Mouse (Mus musculus) midbrain, embryonic 11.5 days (tissue): ENCODE measurements around the gene Tert. TPM values are rescaled to one million over a fixed set of nuclear protein-coding genes. Genes with fewer than 3 reads are reported as not detected.

Experiments
- ATAC-seq: fragments of 200-750 bp; cut with Nextera tagmentation; 2 replicates; pipeline ENCODE4 v1.8.0; 2017; ENCODE audit warnings: moderate TSS enrichment, moderate library complexity; ENCODE audit not compliant: low FRiP score
- DNase-seq: peaks from one replicate; pipeline ENCODE4 v3.0.0; 2015; ENCODE audit warnings: low spot score; ENCODE audit errors: missing footprints
- H3K27ac ChIP-seq: fragments of 300-500 bp; sonication (generic); 2 replicates; pipeline ENCODE4 v1.5.1; 2014; ENCODE audit warnings: low read depth, low read length
- H3K27me3 ChIP-seq: fragments of 300-500 bp; sonication (generic); 2 replicates; pipeline ENCODE4 v1.6.1; 2014; ENCODE audit warnings: mild to moderate bottlenecking, low read length, moderate library complexity, mixed read lengths; ENCODE audit not compliant: control insufficient read depth, insufficient read depth
- H3K36me3 ChIP-seq: fragments of 300-500 bp; sonication (generic); 2 replicates; pipeline ENCODE4 v1.6.1; 2014; ENCODE audit warnings: mild to moderate bottlenecking, low read length, moderate library complexity, mixed read lengths; ENCODE audit not compliant: control insufficient read depth, insufficient read depth
- H3K4me1 ChIP-seq: fragments of 300-500 bp; sonication (generic); 2 replicates; pipeline ENCODE4 v1.6.1; 2014; ENCODE audit warnings: low read length; ENCODE audit not compliant: control insufficient read depth, insufficient read depth
- H3K4me2 ChIP-seq: fragments of 300-500 bp; sonication (generic); 2 replicates; pipeline ENCODE4 v1.6.1; 2014; ENCODE audit warnings: mild to moderate bottlenecking, moderate library complexity
- H3K4me3 ChIP-seq: fragments of 300-500 bp; sonication (generic); 2 replicates; pipeline ENCODE4 v1.5.1; 2014; ENCODE audit warnings: low read depth, low read length
- H3K9ac ChIP-seq: fragments of 300-500 bp; sonication (generic); 2 replicates; pipeline ENCODE4 v1.6.1; 2014; ENCODE audit warnings: low read length
- H3K9me3 ChIP-seq: fragments of 300-500 bp; sonication (generic); 2 replicates; pipeline ENCODE4 v1.6.1; 2016; ENCODE audit warnings: low read length; ENCODE audit not compliant: control insufficient read depth
- WGBS: fragments of 180-500 bp; shearing (Covaris S2); extraction: QIAGEN DNeasy Blood & Tissue Kit; methylation state at CpG from one replicate; pipeline ENCODE4 v1.1.7; 2014; 5-methylcytosine and 5-hydroxymethylcytosine counted together
- polyA plus RNA-seq: library from polyadenylated mRNA; unstranded; fragments of >200 nt; fragmentation: Nextera tagmentation; extraction: Ambion mirVana; gene quantifications from 2 replicates; pipeline ENCODE4 v1.2.1, GENCODE M21; 2014

Gene Tert
- polyA plus RNA-seq, 1 experiment from 2014 or later = 2.5 TPM

DNA sequence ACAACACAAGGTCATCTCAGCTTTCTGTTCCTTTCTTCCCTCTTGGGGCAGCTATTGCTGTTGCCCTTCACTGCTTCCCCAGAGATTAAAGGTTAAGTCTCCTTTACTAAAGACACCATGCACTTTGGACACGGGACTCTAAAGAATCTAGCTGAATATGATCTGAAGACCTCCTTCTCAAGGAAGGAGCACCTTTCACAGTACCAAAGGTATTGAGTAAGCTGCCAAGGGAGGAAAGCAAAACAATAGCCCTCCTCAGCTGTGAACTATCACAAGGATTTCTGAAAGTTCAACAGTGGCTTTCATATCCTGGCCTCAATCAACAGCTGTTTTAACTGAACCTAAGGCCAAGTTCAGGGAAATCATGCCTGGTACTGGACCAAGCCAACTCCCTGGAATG is 57.7 kb downstream of the Tert start:
- Histone ChIP-seq H3K36me3 (no peaks in the 10 kb centered on the region), H3K9ac (no peak overlapping the region), H3K4me1 (no peaks in the 10 kb centered on the region), H3K27ac (no peak overlapping the region), H3K4me2 (no peak overlapping the region), H3K4me3 (no peak overlapping the region), H3K27me3 (no peaks in the 10 kb centered on the region), H3K9me3 (no peaks in the 10 kb centered on the region)
- DNase-seq (no peak), ATAC-seq (no peak)
- whole genome bisulfite sequencing = 68% methylated on average over 1 of the region's 1 CpGs

GRCm38 (mm10) chr13:73685502-73685901 is 58.8 kb downstream of the Tert start:
- Histone ChIP-seq H3K9me3 (no peaks in the 10 kb centered on the region), H3K9ac (no peak overlapping the region), H3K36me3 (no peaks in the 10 kb centered on the region), H3K27ac (no peak overlapping the region), H3K4me2 (no peak overlapping the region), H3K27me3 (no peaks in the 10 kb centered on the region), H3K4me3 (no peak overlapping the region), H3K4me1 (no peaks in the 10 kb centered on the region)
- ATAC-seq = no peak
- DNase-seq = no peak
- WGBS = 91% methylated on average over 6 of the region's 6 CpGs

DNA sequence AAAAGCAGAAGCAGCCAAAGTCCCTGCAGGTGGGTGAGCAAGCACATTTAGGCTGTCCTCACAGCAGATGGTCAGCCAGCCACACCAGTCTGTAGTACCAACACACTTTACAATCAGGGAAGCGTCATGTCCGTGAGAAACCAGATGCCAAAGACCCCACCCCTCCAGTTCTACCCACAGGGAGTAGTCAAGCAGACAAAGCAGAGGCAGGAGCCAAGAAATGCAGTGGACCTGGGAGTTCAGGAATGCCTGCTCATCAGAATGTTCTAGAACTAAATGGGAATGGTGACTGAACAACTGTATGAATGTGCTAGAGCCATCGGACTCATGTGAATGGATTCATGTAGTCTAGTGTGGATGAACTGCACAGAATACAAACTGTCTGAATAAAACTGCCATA is 60.9 kb downstream of the Tert start:
- Histone ChIP-seq H3K27me3 (no peaks in the 10 kb centered on the region), H3K9ac (no peak overlapping the region), H3K27ac (no peak overlapping the region), H3K4me3 (no peak overlapping the region), H3K9me3 (no peaks in the 10 kb centered on the region), H3K36me3 (no peaks in the 10 kb centered on the region), H3K4me1 (no peaks in the 10 kb centered on the region), H3K4me2 (no peak overlapping the region)
- 76% methylated on average over 3 of the region's 3 CpGs for WGBS
- DNase-seq = no peak
- ATAC-seq = no peak

- Histone ChIP-seq H3K4me3 (no peak overlapping the region), H3K9ac (no peak overlapping the region), H3K9me3 (no peaks in the 10 kb centered on the region), H3K27ac (no peak overlapping the region), H3K36me3 (no peaks in the 10 kb centered on the region), H3K27me3 (no peaks in the 10 kb centered on the region), H3K4me2 (no peak overlapping the region), H3K4me1 (no peaks in the 10 kb centered on the region)
- ATAC-seq = no peak
- no peak for DNase-seq
- 85% methylated on average over 4 of the region's 4 CpGs for WGBS
Observed at GRCm38 (mm10) chr13:73688934-73689333, 62.2 kb downstream of the Tert start.

GRCm38 (mm10) chr13:73692249-73692868 is 65.6 kb downstream of the Tert start:
- Histone ChIP-seq H3K9ac (no peak overlapping the region), H3K27me3 (no peaks in the 10 kb centered on the region), H3K4me2 (no peak overlapping the region), H3K36me3 (no peaks in the 10 kb centered on the region), H3K9me3 (no peaks in the 10 kb centered on the region), H3K4me3 (no peak overlapping the region), H3K4me1 (no peaks in the 10 kb centered on the region), H3K27ac (no peak overlapping the region)
- 31% methylated on average over 10 of the region's 10 CpGs for WGBS
- peak; percentile 94 for DNase-seq
- ATAC-seq = peak; percentile 85

DNA sequence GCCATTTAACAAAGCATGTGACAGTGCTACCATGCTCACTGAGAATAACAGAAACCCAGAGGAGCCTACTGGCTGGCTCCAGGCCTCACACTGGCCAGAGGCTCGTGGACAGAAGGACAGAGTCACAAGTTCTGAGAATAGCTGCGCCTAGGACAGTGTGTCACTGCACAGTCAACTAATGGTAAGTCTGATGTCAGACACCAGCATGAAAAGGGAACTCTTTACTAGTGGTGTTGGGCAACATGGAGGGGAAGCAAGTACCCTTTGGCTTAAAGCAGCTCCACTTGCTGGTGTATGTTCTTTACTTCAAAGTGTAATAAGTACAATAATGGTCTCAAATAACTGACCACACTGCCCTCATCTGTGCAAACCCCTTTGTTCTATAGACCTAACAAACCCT is 66.6 kb downstream of the Tert start:
- DNase-seq (no peak), ATAC-seq (no peak)
- Histone ChIP-seq H3K36me3 (no peaks in the 10 kb centered on the region), H3K9me3 (no peaks in the 10 kb centered on the region), H3K27me3 (no peaks in the 10 kb centered on the region), H3K4me1 (no peaks in the 10 kb centered on the region), H3K4me3 (no peak overlapping the region), H3K27ac (no peak overlapping the region), H3K4me2 (no peak overlapping the region), H3K9ac (no peak overlapping the region)
- 71% methylated on average over 2 of the region's 2 CpGs for WGBS

- no peak for DNase-seq
- 78% methylated on average over 1 of the region's 1 CpGs for WGBS
- H3K4me1 ChIP-seq = no peaks in the 10 kb centered on the region
Observed at GRCm38 (mm10) chr13:73694972-73695371, 68.3 kb downstream of the Tert start.

GRCm38 (mm10) chr13:73696529-73696928 is 69.8 kb downstream of the Tert start:
- Histone ChIP-seq H3K9ac (no peak overlapping the region), H3K4me2 (no peak overlapping the region), H3K4me3 (no peak overlapping the region), H3K36me3 (no peaks in the 10 kb centered on the region), H3K4me1 (no peaks in the 10 kb centered on the region), H3K27me3 (no peaks in the 10 kb centered on the region), H3K27ac (no peak overlapping the region), H3K9me3 (no peaks in the 10 kb centered on the region)
- WGBS = 93% methylated on average over 3 of the region's 3 CpGs
- ATAC-seq (no peak), DNase-seq (no peak)

More at GRCm38 (mm10) chr13:73694972-73695371, 68.3 kb downstream of the Tert start:
- Histone ChIP-seq H3K27ac (no peak overlapping the region), H3K36me3 (no peaks in the 10 kb centered on the region), H3K4me3 (no peak overlapping the region), H3K9me3 (no peaks in the 10 kb centered on the region), H3K4me2 (no peak overlapping the region), H3K27me3 (no peaks in the 10 kb centered on the region), H3K9ac (no peak overlapping the region)
- no peak for ATAC-seq
